9 mouse cellular contexts compared by ENCODE assay signal in genomic region chr7:73419375-73419774, GRCm38 (mm10). TPM values are rescaled to one million over a fixed set of nuclear protein-coding genes. Genes with fewer than 3 reads are reported as not detected.
DNase-seq lines count a peak whose midpoint lies in the region; ATAC-seq lines count a peak whose summit lies in the region.
"Had no signal": no experiment of that assay in that cellular context is flagged by ENCODE, and none has a peak within 500 bp of the region (broad histone marks: within the 10 kb centered on the region; RNA-seq: fewer than 3 reads in every experiment).

No protein-coding gene starts in this region.

- no peaks in the 10 kb centered on the region for H3K9me3 ChIP-seq in forebrain, embryonic 12.5 days
- H3K9me3 ChIP-seq in midbrain, embryonic 15.5 days: no peaks in the 10 kb centered on the region

- WGBS in forebrain, embryonic 12.5 days: 27% methylated on average over 7 of the region's 7 CpGs
- WGBS in midbrain, embryonic 15.5 days: 32% methylated on average over 7 of the region's 7 CpGs

- no peak for ATAC-seq in forebrain, embryonic 12.5 days (ENCODE audit: low FRiP score)
- ATAC-seq in midbrain, embryonic 15.5 days (replicated peaks): 0 out of 2 replicates have a peak, but pooled peaks have one; percentile 2

- H3K36me3 ChIP-seq in forebrain, embryonic 12.5 days (replicated peaks): peaks cover 51% of the 10 kb centered on the region
- H3K36me3 ChIP-seq in midbrain, embryonic 15.5 days (replicated peaks): no peaks in the 10 kb centered on the region

- peak overlapping the region; percentile 63 for H3K27ac ChIP-seq in forebrain, embryonic 12.5 days
- peak overlapping the region; percentile 42; the same call in 1 of the 2 replicates for H3K27ac ChIP-seq in midbrain, embryonic 15.5 days

- DNase-seq in kidney, postnatal 10 days: peak; percentile 43
- no peak for DNase-seq in kidney, postnatal 14 days
- peak; percentile 61 for DNase-seq in NIH3T3 (ENCODE audit: low read depth)
- DNase-seq in T-cell, adult 2 months (ENCODE audit: low spot score): no peak
- DNase-seq in heart, postnatal 36 days: no peak
- no peak for DNase-seq in cerebellum, adult 11-12 months

- intact Hi-C loops in heart, postnatal 36 days (cut with DNase I): no loop called here

- H3K27me3 ChIP-seq in forebrain, embryonic 12.5 days: no peaks in the 10 kb centered on the region
- no peaks in the 10 kb centered on the region for H3K27me3 ChIP-seq in midbrain, embryonic 15.5 days (replicated peaks)

- no peak overlapping the region for H3K4me2 ChIP-seq in forebrain, embryonic 12.5 days
- H3K4me2 ChIP-seq in midbrain, embryonic 15.5 days: no peak overlapping the region

- no peak overlapping the region for H3K4me3 ChIP-seq in forebrain, embryonic 12.5 days (replicated peaks)
- H3K4me3 ChIP-seq in midbrain, embryonic 15.5 days: no peak overlapping the region

- peaks cover 61% of the 10 kb centered on the region for H3K4me1 ChIP-seq in forebrain, embryonic 12.5 days
- peaks cover 34% of the 10 kb centered on the region for H3K4me1 ChIP-seq in midbrain, embryonic 15.5 days

- peak overlapping the region; percentile 29; the same call in 1 of the 2 replicates for H3K9ac ChIP-seq in forebrain, embryonic 12.5 days
- H3K9ac ChIP-seq in midbrain, embryonic 15.5 days: no peak overlapping the region

RNA-seq across cellular contexts. Expression of gene Rgma, which starts 44.1 kb away (rescaled TPM):
- polyA plus RNA-seq in forebrain, embryonic 12.5 days (2016; fragmentation: Nextera tagmentation; extraction: Ambion mirVana): 37.3 and 42.3 TPM in 2 replicates
- polyA plus RNA-seq in midbrain, embryonic 15.5 days (2015; fragmentation: Nextera tagmentation; extraction: Ambion mirVana): 46.6 and 50.4 TPM in 2 replicates
- 10 to 100 TPM; 52.1 to 87.0 TPM for total RNA-seq in heart, postnatal 36 days (2021)
- total RNA-seq: hematopoietic stem cell, adult 5-6 weeks had no signal

Comparison
In these comparisons a context has a peak if more than half of its experiments do, and no peak if none do; other contexts are left out.
1. DNase-seq: peak in kidney, postnatal 10 days (single experiment) and NIH3T3 (single experiment); none in kidney, postnatal 14 days (single experiment), T-cell, adult 2 months (single experiment), heart, postnatal 36 days (0 of 2) and cerebellum, adult 11-12 months (single experiment).